Mouse (Mus musculus): Measurements from ENCODE around the gene Tnk2.
"Not testable (repeated sequence)": the region's sequence is repeated elsewhere in the genome, so short reads cannot be mapped to it uniquely, and the experiment has no call there.

Tnk2 gene

GRCm38 (mm10) chr16:32635314-32635713, 8.4 kb upstream of the Tnk2 start:
- DNase-seq (ENCODE audit: low read depth in 2 of 2, low spot score in 2 of 2) = no peak

GRCm38 (mm10) chr16:32636331-32636730, 7.3 kb upstream of the Tnk2 start:
- DNase-seq (ENCODE audit: low read depth in 2 of 2, low spot score in 2 of 2) = no peak

GRCm38 (mm10) chr16:32636871-32637521, 6.7 kb upstream of the Tnk2 start:
- DNase-seq (ENCODE audit: low read depth in 2 of 2, low spot score in 2 of 2) = no peak

GRCm38 (mm10) chr16:32638476-32638875, 5.2 kb upstream of the Tnk2 start:
- DNase-seq (ENCODE audit: low read depth in 2 of 2, low spot score in 2 of 2) = peak; percentile 81 to 84

GRCm38 (mm10) chr16:32640096-32640495, 3.6 kb upstream of the Tnk2 start:
- DNase-seq (ENCODE audit: low read depth in 2 of 2, low spot score in 2 of 2) = no peak

GRCm38 (mm10) chr16:32640683-32641082, 3.0 kb upstream of the Tnk2 start:
- not testable (repeated sequence) for DNase-seq (ENCODE audit: low read depth in 2 of 2, low spot score in 2 of 2)

- no peak for DNase-seq (ENCODE audit: low read depth in 2 of 2, low spot score in 2 of 2)
Measured at GRCm38 (mm10) chr16:32641440-32642219, 2.0 kb upstream of the Tnk2 start.

GRCm38 (mm10) chr16:32642280-32642679, 1.4 kb upstream of the Tnk2 start:
- DNase-seq (ENCODE audit: low read depth in 2 of 2, low spot score in 2 of 2) = no peak

- DNase-seq (ENCODE audit: low read depth in 2 of 2, low spot score in 2 of 2) = peak; percentile 21 to 34
Measured at GRCm38 (mm10) chr16:32644069-32644800, 561 bp downstream of the Tnk2 start.

GRCm38 (mm10) chr16:32644801-32645170, 1.1 kb downstream of the Tnk2 start:
- no peak for DNase-seq (ENCODE audit: low read depth in 2 of 2, low spot score in 2 of 2)

- peak; percentile 10 to 39 for DNase-seq (ENCODE audit: low read depth in 2 of 2, low spot score in 2 of 2)
Measured at GRCm38 (mm10) chr16:32645361-32645914, 1.8 kb downstream of the Tnk2 start.

- no peak for DNase-seq (ENCODE audit: low read depth in 2 of 2, low spot score in 2 of 2)
Measured at GRCm38 (mm10) chr16:32646014-32646413, 2.3 kb downstream of the Tnk2 start.

- no peak for DNase-seq (ENCODE audit: low read depth in 2 of 2, low spot score in 2 of 2)
Measured at GRCm38 (mm10) chr16:32647712-32648111, 4.0 kb downstream of the Tnk2 start.

GRCm38 (mm10) chr16:32650461-32650860, 6.8 kb downstream of the Tnk2 start:
- no peak for DNase-seq (ENCODE audit: low read depth in 2 of 2, low spot score in 2 of 2)

GRCm38 (mm10) chr16:32650974-32651618, 7.4 kb downstream of the Tnk2 start:
- DNase-seq (ENCODE audit: low read depth in 2 of 2, low spot score in 2 of 2) = peak; percentile 56 to 67

- no peak for DNase-seq (ENCODE audit: low read depth in 2 of 2, low spot score in 2 of 2)
Measured at GRCm38 (mm10) chr16:32654071-32654733, 10.5 kb downstream of the Tnk2 start.

GRCm38 (mm10) chr16:32655534-32655933, 11.9 kb downstream of the Tnk2 start:
- no peak for DNase-seq (ENCODE audit: low read depth in 2 of 2, low spot score in 2 of 2)

- no peak for DNase-seq (ENCODE audit: low read depth in 2 of 2, low spot score in 2 of 2)
Measured at GRCm38 (mm10) chr16:32656321-32656720, 12.6 kb downstream of the Tnk2 start.

GRCm38 (mm10) chr16:32656794-32657193, 13.1 kb downstream of the Tnk2 start:
- no peak for DNase-seq (ENCODE audit: low read depth in 2 of 2, low spot score in 2 of 2)

- DNase-seq (ENCODE audit: low read depth in 2 of 2, low spot score in 2 of 2) = no peak
Measured at GRCm38 (mm10) chr16:32657498-32658250, 14.0 kb downstream of the Tnk2 start.

Measured in CD8-positive naive resting alpha-beta T cell, adult 2 months (primary cell).